Mouse (Mus musculus): ENCODE data around the gene Mdm2.
A peak's percentile ranks its signal among the peaks of the same experiment; 100 is the strongest.

The Mdm2 gene

DNA sequence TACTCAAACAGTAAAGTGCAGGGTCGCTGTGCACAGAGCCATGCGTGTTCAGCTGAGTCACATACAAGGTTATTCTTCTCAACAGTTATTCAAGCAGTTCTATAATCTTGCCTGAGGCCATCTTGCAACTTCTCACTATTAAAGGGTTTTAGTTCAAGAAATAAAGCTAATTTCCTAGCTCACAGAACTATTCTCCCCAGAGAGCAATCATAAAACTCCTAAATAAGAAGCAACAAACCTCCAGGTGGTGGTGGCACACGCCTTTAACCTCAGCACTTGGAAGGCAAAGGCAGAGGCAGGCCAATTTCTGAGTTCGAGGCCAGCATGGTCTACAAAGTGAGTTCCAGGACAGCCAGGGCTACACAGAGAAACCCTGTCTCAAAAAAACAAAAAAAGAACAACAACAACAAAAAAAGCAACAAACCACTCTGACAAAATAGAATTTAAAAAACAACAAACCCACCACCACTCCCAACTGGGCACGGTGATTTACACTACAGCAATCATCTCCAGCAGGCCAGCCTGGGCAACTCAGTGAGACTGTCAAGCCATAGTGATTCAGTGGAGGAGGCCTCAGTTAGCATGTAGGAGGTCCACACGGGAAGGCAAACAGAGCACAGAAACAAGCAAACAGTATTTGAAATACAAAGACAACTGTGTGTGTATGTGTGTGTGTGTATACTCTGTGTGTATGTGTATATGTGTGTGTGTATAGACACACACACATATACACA is 13.6 kb downstream of the Mdm2 start:
- no peak for DNase-seq (ENCODE audit: low spot score)

DNA sequence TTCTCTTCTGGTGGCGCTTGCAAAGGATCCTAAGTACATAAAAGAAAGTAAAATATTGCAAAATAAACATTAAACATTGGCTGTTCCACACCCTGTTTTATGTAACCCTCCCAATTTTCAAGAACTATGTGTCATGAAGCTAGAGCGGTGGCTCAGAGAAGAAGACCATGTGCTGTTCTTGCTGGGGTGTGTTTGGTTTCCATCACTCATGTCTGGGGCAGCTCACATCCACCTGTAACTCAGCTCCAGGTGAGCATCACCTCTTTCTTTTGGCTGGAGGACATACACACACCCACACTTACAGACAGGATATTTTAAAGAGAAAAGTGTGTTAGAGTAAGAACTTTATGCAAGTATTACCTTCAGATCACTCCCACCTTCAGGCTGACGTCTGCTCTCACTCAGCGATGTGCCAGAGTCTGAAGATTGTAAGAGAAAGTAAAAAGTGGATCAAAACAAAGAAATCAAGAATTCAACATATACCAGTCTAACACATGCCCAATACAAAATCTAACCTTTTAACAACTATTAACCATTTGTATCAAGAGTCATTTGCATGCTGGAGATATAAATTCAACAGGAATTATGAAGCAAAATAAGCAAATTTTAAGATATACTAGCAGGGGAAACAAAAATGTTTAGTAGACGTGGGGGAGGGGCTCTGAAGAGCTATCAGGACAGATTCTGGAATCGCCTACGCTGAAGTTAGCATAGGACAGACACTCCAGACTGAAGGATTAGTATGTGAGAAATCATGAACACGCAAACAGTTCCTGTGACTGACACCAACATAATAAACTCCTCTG is 14.3 kb downstream of the Mdm2 start:
- DNase-seq (ENCODE audit: low spot score): no peak

GRCm38 (mm10) chr10:117695605-117696004 is 15.0 kb downstream of the Mdm2 start:
- no peak for DNase-seq (ENCODE audit: low spot score)

DNA sequence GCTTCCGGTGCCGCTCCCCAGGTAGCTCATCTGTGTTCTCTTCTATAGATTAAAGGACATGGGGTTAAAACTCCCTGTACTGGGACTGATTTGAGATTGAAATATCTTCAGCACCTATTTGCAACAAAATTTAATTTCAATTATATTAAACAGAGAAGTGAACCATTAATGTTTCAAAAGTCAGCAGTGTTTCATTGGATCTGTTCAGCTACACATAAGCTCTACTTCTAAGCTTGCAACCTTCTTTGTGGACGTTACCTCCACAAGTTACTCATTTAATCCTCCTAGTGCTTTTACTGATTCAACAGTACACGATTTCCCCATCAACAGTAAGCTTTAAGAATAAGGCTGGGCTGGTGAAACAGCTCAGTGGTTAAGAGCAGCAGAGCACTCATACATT is 15.5 kb downstream of the Mdm2 start:
- DNase-seq (ENCODE audit: low spot score): no peak

GRCm38 (mm10) chr10:117694255-117694953 is 16.2 kb downstream of the Mdm2 start:
- no peak for DNase-seq (ENCODE audit: low spot score)

DNA sequence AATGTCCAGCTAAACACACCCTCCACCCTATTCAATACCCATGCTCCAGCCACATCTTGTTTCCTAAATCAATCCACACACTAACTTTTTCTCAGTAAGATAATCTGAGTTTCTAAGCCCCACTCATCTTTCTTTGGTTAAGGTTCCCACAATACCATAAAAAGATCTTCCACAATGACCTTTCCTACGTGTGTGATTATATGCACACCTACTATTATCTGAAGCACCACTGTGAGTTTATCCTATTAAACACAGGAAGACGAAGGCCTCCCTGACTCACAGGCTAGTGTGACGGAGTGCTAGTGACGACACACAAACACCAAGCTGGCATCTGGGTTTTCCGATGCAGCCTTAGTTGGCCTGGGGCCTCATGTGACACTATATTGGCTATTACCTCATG is 17.6 kb downstream of the Mdm2 start:
- no peak for DNase-seq (ENCODE audit: low spot score)

GRCm38 (mm10) chr10:117692173-117692572 is 18.4 kb downstream of the Mdm2 start:
- DNase-seq (ENCODE audit: low spot score): no peak

GRCm38 (mm10) chr10:117691389-117691968 is 19.1 kb downstream of the Mdm2 start:
- no peak for DNase-seq (ENCODE audit: low spot score)

DNA sequence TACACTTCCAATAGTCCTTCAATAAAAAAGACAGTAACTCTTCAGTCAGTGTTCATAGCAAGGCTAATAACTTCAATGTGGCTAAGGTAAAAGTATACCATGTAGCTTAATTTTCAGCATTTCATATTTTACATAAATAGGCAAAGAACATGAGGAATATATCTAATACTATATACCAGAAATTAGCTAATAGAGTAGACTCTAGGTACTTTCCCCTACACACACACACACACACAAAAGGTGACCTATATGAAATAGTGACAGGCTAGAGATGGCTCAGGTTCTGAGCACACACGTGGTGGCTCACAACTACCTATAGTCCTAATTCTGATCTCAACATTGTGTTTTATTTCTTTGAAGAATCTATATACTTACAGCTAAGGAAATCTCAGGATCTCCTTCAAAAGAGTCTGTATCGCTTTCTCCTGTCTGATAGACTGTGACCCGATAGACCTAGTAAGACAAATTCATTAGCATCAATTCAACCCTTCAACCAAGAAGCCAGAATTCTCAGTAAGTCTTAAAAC is 19.7 kb downstream of the Mdm2 start:
- DNase-seq (ENCODE audit: low spot score): no peak

- DNase-seq (ENCODE audit: low spot score): no peak
Measured at GRCm38 (mm10) chr10:117690101-117690352, 20.5 kb downstream of the Mdm2 start.

- DNase-seq (ENCODE audit: low spot score): no peak
Measured at GRCm38 (mm10) chr10:117689297-117690100, 21.1 kb downstream of the Mdm2 start.

GRCm38 (mm10) chr10:117688204-117689151 is 22.1 kb downstream of the Mdm2 start:
- peak; percentile 23 for DNase-seq (ENCODE audit: low spot score)

DNA sequence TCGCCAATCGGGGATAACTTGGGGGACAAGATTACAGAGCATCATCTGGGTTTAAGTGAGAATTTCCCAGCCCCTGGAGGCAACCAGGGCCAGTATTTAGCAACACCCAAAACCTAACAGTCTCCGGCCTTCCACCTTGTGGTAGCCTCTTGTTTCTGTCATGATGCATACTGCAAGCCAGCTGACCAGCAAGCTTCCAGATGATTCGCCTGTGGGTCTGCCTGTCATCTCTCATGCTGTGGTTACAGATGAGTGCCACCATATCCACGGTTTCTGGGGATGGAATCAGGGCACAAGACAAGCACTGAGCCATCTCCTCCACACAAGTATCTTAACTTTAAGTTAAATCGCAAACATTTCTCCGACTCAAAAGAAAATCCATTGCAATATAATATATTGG is 23.0 kb downstream of the Mdm2 start:
- DNase-seq (ENCODE audit: low spot score): no peak

GRCm38 (mm10) chr10:117687018-117687417 is 23.5 kb downstream of the Mdm2 start:
- DNase-seq (ENCODE audit: low spot score): no peak

GRCm38 (mm10) chr10:117685849-117686591 is 24.5 kb downstream of the Mdm2 start:
- DNase-seq (ENCODE audit: low spot score): no peak

DNA sequence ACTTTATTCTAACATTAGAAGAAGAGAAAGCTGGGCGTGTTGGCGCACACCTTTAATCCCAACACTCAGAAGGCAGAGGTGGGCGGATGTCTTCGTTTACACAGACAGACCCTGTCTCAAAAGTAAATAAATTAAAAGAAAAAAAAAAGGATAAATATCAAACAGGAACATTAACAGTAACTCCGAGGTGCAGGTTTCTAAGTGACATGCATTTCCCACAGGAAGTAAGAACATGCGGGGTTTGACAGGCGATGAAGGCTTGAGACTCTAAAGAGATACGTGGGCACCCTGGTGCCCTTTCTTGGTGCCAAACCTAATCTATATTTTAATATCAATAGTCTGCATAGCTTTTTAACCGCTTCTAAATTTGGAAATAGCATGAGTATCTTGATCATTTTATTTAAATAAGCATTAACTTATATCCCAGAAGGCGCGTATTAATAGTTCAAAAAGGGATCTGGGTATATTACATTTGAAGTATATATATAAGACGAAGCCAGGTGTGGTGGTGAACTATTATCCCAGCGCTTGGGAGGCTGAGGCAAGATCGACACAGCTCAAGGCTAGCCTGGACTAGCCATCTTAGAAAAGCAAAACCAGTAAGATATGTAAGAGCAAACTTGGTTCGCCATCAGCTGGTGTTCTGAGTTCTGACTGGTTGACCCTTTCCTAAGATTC is 25.2 kb downstream of the Mdm2 start:
- no peak for DNase-seq (ENCODE audit: low spot score)

DNA sequence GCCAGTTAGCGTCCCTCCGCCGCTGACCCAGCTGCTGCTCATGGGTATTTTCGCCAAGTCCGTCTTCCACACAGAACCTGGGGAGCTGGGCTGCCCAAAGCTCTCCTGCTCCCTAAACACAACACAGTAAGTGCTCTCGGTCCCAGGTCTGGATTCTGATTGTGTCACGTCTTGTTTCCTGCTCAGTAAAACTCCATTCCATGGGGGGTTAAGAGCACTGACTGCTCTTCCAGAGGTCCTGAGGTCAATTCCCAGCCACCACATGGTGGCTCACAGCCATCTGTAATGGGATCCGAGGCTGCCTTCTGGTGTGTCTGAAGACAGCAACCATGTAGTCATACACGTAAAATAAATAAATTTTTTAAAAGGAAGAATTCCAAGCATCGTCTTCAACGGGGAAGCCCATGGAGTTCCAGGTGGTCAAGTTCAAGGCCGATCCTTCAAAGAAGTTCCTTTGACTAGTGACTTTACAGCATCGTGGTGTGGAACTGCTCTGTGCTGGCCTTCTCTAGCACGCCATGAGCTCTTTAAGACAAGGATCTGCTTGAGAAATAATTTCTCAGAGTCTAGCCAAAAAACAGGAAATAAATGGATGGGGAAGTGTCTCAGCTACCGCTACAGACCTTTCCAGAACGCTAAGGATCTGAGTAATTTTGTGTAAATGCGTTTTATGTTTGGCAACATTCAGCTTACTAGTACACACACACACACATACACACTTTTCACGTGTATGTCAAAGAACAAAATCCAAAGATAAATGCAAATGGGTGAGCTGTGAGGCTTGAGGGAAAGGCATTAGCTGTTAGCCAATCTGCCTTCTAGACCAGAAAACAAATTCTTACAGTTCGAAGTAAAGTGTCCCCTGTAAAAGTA is 26.0 kb downstream of the Mdm2 start:
- DNase-seq (ENCODE audit: low spot score): no peak

- DNase-seq (ENCODE audit: low spot score): no peak
Measured at GRCm38 (mm10) chr10:117683734-117684037, 26.9 kb downstream of the Mdm2 start.
